ENCODE assay signal across 12 mouse cellular contexts in the genomic region with DNA sequence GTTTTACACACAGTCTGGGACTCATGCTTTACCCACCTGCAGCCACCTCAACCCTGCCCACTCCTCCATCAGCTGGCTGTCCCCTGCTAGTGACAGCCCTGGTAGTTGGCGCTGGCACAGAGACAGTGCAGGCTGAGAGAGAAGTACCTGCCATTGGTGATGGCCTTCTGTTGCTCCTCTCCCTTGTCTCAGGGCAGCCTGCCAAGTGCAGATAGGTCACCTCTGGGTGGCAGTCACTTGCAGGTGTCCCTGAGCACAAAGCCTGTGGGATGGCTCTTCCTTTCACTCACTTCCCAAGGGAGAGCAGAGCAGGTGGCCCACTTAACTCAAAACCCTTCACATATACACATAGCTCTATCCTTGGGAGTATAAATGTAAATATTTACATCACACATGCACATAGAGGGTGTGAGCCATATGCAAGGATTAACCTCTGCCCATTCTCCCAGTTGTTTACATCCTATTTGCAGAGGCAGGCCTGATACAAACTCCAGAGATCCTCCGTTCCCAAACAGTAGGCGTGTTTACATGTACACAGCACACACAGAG.
DNase-seq lines count a peak whose midpoint lies in the region; ATAC-seq lines count a peak whose summit lies in the region.
"Had no signal": no experiment of that assay in that cellular context is flagged by ENCODE, and none has a peak within 500 bp of the region (broad histone marks: within the 10 kb centered on the region; RNA-seq: fewer than 3 reads in every experiment).

No protein-coding gene starts in this region.

- intact Hi-C loops in heart, postnatal 10 days (cut with DNase I): no loop called here

- no peak overlapping the region for H3K27ac ChIP-seq in embryonic facial prominence, embryonic 13.5 days
- H3K27ac ChIP-seq in embryonic facial prominence, embryonic 10.5 days (replicated peaks): no peak overlapping the region; the same call in 1 of the 2 replicates
- H3K27ac ChIP-seq in lung, embryonic 16.5 days (ENCODE audit: low read length): peak overlapping the region; percentile 53
- H3K27ac ChIP-seq in limb, embryonic 10.5 days: peak overlapping the region; percentile 58
- H3K27ac ChIP-seq: gastrocnemius, adult 2 months; liver, embryonic 14.5 days had no signal

- H3K4me3 ChIP-seq in embryonic facial prominence, embryonic 13.5 days: no peak overlapping the region
- no peak overlapping the region for H3K4me3 ChIP-seq in embryonic facial prominence, embryonic 10.5 days
- no peak overlapping the region for H3K4me3 ChIP-seq in lung, embryonic 16.5 days (ENCODE audit: low read length)
- no peak overlapping the region for H3K4me3 ChIP-seq in limb, embryonic 10.5 days
- H3K4me3 ChIP-seq: gastrocnemius, adult 2 months had no signal

- no peak overlapping the region for H3K4me2 ChIP-seq in embryonic facial prominence, embryonic 13.5 days
- no peak overlapping the region for H3K4me2 ChIP-seq in lung, embryonic 16.5 days (ENCODE audit: low read depth, low read length)

- 87% methylated on average over 3 of the region's 3 CpGs for WGBS in embryonic facial prominence, embryonic 13.5 days
- WGBS in embryonic facial prominence, embryonic 10.5 days: 86% methylated on average over 3 of the region's 3 CpGs
- 58% methylated on average over 3 of the region's 3 CpGs for WGBS in lung, embryonic 16.5 days
- 82% methylated on average over 3 of the region's 3 CpGs for WGBS in limb, embryonic 10.5 days

- peaks cover 65% of the 10 kb centered on the region for H3K4me1 ChIP-seq in embryonic facial prominence, embryonic 13.5 days
- peaks cover 60% of the 10 kb centered on the region for H3K4me1 ChIP-seq in embryonic facial prominence, embryonic 10.5 days
- peaks cover 77% of the 10 kb centered on the region for H3K4me1 ChIP-seq in lung, embryonic 16.5 days (replicated peaks; ENCODE audit: control insufficient read depth, insufficient read depth, low read length)
- peaks cover 67% of the 10 kb centered on the region for H3K4me1 ChIP-seq in limb, embryonic 10.5 days

- H3K9ac ChIP-seq in embryonic facial prominence, embryonic 13.5 days: no peak overlapping the region
- H3K9ac ChIP-seq in lung, embryonic 16.5 days (ENCODE audit: low read length): no peak overlapping the region
- H3K9ac ChIP-seq: liver, embryonic 14.5 days had no signal

- no peak for DNase-seq in embryonic facial prominence, embryonic 10.5 days (ENCODE audit: low spot score)
- DNase-seq in lung, adult 18-20 months: no peak
- peak; percentile 85 for DNase-seq in cerebellum, adult 9-10 months
- DNase-seq in limb, embryonic 10.5 days (ENCODE audit: low spot score): no peak
- no peak for DNase-seq in thymus, postnatal 36 days
- no peak for DNase-seq in heart, postnatal 10 days
- DNase-seq: B cell, adult 2 months; embryo, embryonic 11 days; gastrocnemius, adult 2 months had no signal

- no peaks in the 10 kb centered on the region for H3K27me3 ChIP-seq in embryonic facial prominence, embryonic 13.5 days
- no peaks in the 10 kb centered on the region for H3K27me3 ChIP-seq in embryonic facial prominence, embryonic 10.5 days (replicated peaks; ENCODE audit: low read depth, poor library complexity, severe bottlenecking)
- no peaks in the 10 kb centered on the region for H3K27me3 ChIP-seq in lung, embryonic 16.5 days (ENCODE audit: control insufficient read depth, insufficient read depth, low read depth, low read length)
- no peaks in the 10 kb centered on the region for H3K27me3 ChIP-seq in limb, embryonic 10.5 days (ENCODE audit: low read depth, poor library complexity, severe bottlenecking)

- no peaks in the 10 kb centered on the region for H3K9me3 ChIP-seq in embryonic facial prominence, embryonic 13.5 days
- H3K9me3 ChIP-seq in embryonic facial prominence, embryonic 10.5 days: no peaks in the 10 kb centered on the region
- no peaks in the 10 kb centered on the region for H3K9me3 ChIP-seq in lung, embryonic 16.5 days (ENCODE audit: control insufficient read depth, low read length)
- H3K9me3 ChIP-seq in limb, embryonic 10.5 days (replicated peaks): no peaks in the 10 kb centered on the region

- 0 out of 2 replicates have a peak, but pooled peaks have one; percentile 23 for ATAC-seq in embryonic facial prominence, embryonic 13.5 days (ENCODE audit: insufficient number of reproducible peaks, insufficient read depth, low FRiP score, low TSS enrichment, low read depth)
- ATAC-seq in lung, embryonic 16.5 days (ENCODE audit: low read depth): peak; percentile 47

- no peaks in the 10 kb centered on the region for H3K36me3 ChIP-seq in embryonic facial prominence, embryonic 13.5 days
- no peaks in the 10 kb centered on the region for H3K36me3 ChIP-seq in embryonic facial prominence, embryonic 10.5 days (replicated peaks)
- H3K36me3 ChIP-seq in lung, embryonic 16.5 days (ENCODE audit: control insufficient read depth, insufficient read depth, low read length): no peaks in the 10 kb centered on the region
- peaks cover 4% of the 10 kb centered on the region for H3K36me3 ChIP-seq in limb, embryonic 10.5 days

Comparison
In these comparisons a context has a peak if more than half of its experiments do, and no peak if none do; other contexts are left out.
1. H3K27ac ChIP-seq: peak in lung, embryonic 16.5 days (single experiment) and limb, embryonic 10.5 days (single experiment); none in embryonic facial prominence, embryonic 13.5 days (single experiment) and embryonic facial prominence, embryonic 10.5 days (single experiment).